Mouse (Mus musculus) CH12F3 (cell line): ENCODE data around the gene Oas1a.
"Not testable (repeated sequence)": the region's sequence is repeated elsewhere in the genome, so short reads cannot be mapped to it uniquely, and the experiment has no call there.

Experiments used
- in situ Hi-C: fragments of 300-500 bp; cut with MboI; formaldehyde crosslinking; loops from 2 replicates; pipeline ENCODE4 v1.14.3; 2020; ENCODE audit warnings: low sequenced_read_pairs

Gene Oas1a

GRCm38 (mm10) chr5:120906791-120907733 lies at the start of gene Oas1a:
Oas1a (minus strand) TSS chr5:120907521.
- in situ Hi-C loops: not testable (repeated sequence)

- in situ Hi-C loops: no loop called here
Measured at GRCm38 (mm10) chr5:120953974-120954373, 46.7 kb upstream of the Oas1a start.

- in situ Hi-C loops: no loop called here
Measured at GRCm38 (mm10) chr5:120952242-120952770, 45.0 kb upstream of the Oas1a start.

- in situ Hi-C loops: no loop called here
Measured at GRCm38 (mm10) chr5:120942076-120942475, 34.8 kb upstream of the Oas1a start.

GRCm38 (mm10) chr5:120938586-120938985 lies 31.3 kb upstream of the Oas1a start:
- in situ Hi-C loops: no loop called here

- in situ Hi-C loops: no loop called here
Measured at GRCm38 (mm10) chr5:120937841-120938240, 30.5 kb upstream of the Oas1a start.

GRCm38 (mm10) chr5:120933966-120934365 lies 26.6 kb upstream of the Oas1a start:
- in situ Hi-C loops: no loop called here

- in situ Hi-C loops: no loop called here
Measured at GRCm38 (mm10) chr5:120927036-120927435, 19.7 kb upstream of the Oas1a start.

GRCm38 (mm10) chr5:120926311-120926710 lies 19.0 kb upstream of the Oas1a start:
- in situ Hi-C loops: not testable (repeated sequence)

GRCm38 (mm10) chr5:120924520-120924919 lies 17.2 kb upstream of the Oas1a start:
- in situ Hi-C loops: not testable (repeated sequence)

GRCm38 (mm10) chr5:120923969-120924368 lies 16.6 kb upstream of the Oas1a start:
- in situ Hi-C loops: no loop called here

- in situ Hi-C loops: no loop called here
Measured at GRCm38 (mm10) chr5:120920296-120920695, 13.0 kb upstream of the Oas1a start.

- in situ Hi-C loops: not testable (repeated sequence)
Measured at GRCm38 (mm10) chr5:120919156-120919935, 12.0 kb upstream of the Oas1a start.

GRCm38 (mm10) chr5:120914204-120914603 lies 6.9 kb upstream of the Oas1a start, which contains the start of gene Oas1d:
Oas1d (plus strand) TSS chr5:120914536.
- in situ Hi-C loops: not testable (repeated sequence)

- in situ Hi-C loops: no loop called here
Measured at GRCm38 (mm10) chr5:120908196-120908920, 1.0 kb upstream of the Oas1a start.

GRCm38 (mm10) chr5:120902056-120902455 lies 5.3 kb downstream of the Oas1a start:
- in situ Hi-C loops: no loop called here

- in situ Hi-C loops: no loop called here
Measured at GRCm38 (mm10) chr5:120900666-120901065, 6.7 kb downstream of the Oas1a start.

GRCm38 (mm10) chr5:120898726-120899125 lies 8.6 kb downstream of the Oas1a start:
- in situ Hi-C loops: no loop called here

GRCm38 (mm10) chr5:120898307-120898706 lies 9.0 kb downstream of the Oas1a start:
- in situ Hi-C loops: no loop called here

GRCm38 (mm10) chr5:120895231-120895900 lies 12.0 kb downstream of the Oas1a start:
- in situ Hi-C loops: no loop called here
